Mouse (Mus musculus) stomach, embryonic 16.5 days (tissue): ENCODE results near the gene Fam205a1. TPM values are rescaled to one million over a fixed set of nuclear protein-coding genes. Genes with fewer than 3 reads are reported as not detected.
A peak's percentile ranks its signal among the peaks of the same experiment; 100 is the strongest.

Experiments
- ATAC-seq: fragments of 200-750 bp; cut with Nextera tagmentation; 2 replicates; pipeline ENCODE4 v1.8.0; 2017; ENCODE audit warnings: moderate number of reproducible peaks, moderate TSS enrichment; ENCODE audit not compliant: insufficient read depth, low FRiP score
- H3K27ac ChIP-seq: fragments of 300-500 bp; sonication (generic); 2 replicates; pipeline ENCODE4 v1.5.1; 2014; ENCODE audit warnings: low read length
- H3K27me3 ChIP-seq: fragments of 300-500 bp; sonication (generic); 2 replicates; pipeline ENCODE4 v1.6.1; 2014; ENCODE audit warnings: low read length, control low read depth, mixed read lengths; ENCODE audit not compliant: control insufficient read depth, insufficient read depth
- H3K36me3 ChIP-seq: fragments of 300-500 bp; sonication (generic); 2 replicates; pipeline ENCODE4 v1.6.1; 2014; ENCODE audit warnings: low read length; ENCODE audit not compliant: control insufficient read depth, insufficient read depth
- H3K4me1 ChIP-seq: fragments of 300-500 bp; sonication (generic); 2 replicates; pipeline ENCODE4 v1.6.1; 2014; ENCODE audit warnings: low read length, control low read depth, mixed read lengths; ENCODE audit not compliant: control insufficient read depth, insufficient read depth
- H3K4me2 ChIP-seq: fragments of 300-500 bp; sonication (generic); 2 replicates; pipeline ENCODE4 v1.6.1; 2014; ENCODE audit warnings: low read depth, low read length, mixed read lengths
- H3K4me3 ChIP-seq: fragments of 300-500 bp; sonication (generic); replicated peaks from 2 replicates; pipeline ENCODE4 v1.5.1; 2014; ENCODE audit warnings: mild to moderate bottlenecking, low read length
- H3K9ac ChIP-seq: fragments of 300-500 bp; sonication (generic); 2 replicates; pipeline ENCODE4 v1.6.1; 2014; ENCODE audit warnings: low read length
- H3K9me3 ChIP-seq: fragments of 300-500 bp; sonication (generic); replicated peaks from 2 replicates; pipeline ENCODE4 v1.6.1; 2016; ENCODE audit warnings: low read length, control low read depth; ENCODE audit not compliant: control insufficient read depth
- WGBS: fragments of 180-500 bp; shearing (Covaris S2); extraction: QIAGEN DNeasy Blood & Tissue Kit; methylation state at CpG from one replicate; pipeline ENCODE4 v1.1.7; 2014; 5-methylcytosine and 5-hydroxymethylcytosine counted together
- polyA plus RNA-seq: library from polyadenylated mRNA; unstranded; fragments of >200 nt; fragmentation: Nextera tagmentation; extraction: Ambion mirVana; gene quantifications from 2 replicates; pipeline ENCODE4 v1.2.1, GENCODE M21; 2015

Gene Fam205a1
- polyA plus RNA-seq, 1 experiment from 2014 or later = 0.04 TPM

DNA sequence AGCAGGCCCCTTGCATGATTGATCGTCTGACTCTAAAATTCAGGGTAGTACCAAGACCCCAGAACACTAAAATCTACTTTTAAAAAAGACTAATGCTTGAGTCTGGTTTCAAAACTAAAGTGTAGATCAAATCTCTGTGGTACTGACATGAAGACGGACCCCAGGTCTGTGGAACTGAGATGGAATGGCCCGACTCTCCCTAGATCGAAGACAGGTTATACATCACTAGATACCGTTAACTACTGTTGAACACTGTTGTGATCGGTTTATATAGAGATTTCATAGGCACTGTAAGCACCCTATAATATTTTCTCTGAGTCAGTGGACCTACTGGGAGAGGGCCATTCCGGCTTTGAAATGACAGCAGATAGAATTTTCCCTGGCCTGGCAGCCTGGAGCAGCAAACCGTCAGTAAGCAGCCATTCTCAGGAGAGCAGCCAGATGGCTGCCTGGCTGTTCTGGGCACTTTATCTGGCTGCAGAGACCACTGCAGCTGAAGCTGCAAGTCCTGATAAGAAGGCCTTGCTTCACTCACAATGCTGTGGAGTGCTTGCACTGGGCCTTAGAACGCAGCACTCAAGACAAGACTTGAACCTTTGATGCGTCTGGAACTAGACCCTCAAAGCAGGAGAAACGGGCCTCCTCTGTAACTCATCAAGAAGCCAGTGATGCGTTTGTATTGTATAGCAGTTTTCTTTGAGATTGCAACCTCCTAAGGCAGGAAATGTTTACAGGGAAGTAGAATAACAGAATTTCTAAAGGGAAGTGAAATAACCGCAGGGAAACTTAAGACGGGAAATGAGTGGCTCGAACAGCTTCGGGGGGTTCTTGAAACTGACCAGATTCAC is 26.4 kb upstream of the Fam205a1 start:
- no peak overlapping the region for H3K9ac ChIP-seq
- H3K4me1 ChIP-seq = no peaks in the 10 kb centered on the region
- H3K4me3 ChIP-seq = no peak overlapping the region
- no peak overlapping the region for H3K4me2 ChIP-seq
- no peaks in the 10 kb centered on the region for H3K27me3 ChIP-seq
- H3K27ac ChIP-seq = no peak overlapping the region
- H3K36me3 ChIP-seq = no peaks in the 10 kb centered on the region
- ATAC-seq = 0 out of 2 replicates have a peak, but pooled peaks have one; percentile 58
- H3K9me3 ChIP-seq = no peaks in the 10 kb centered on the region
- 69% methylated on average over 16 of the region's 16 CpGs for WGBS

GRCm38 (mm10) chr4:42877657-42878056 is 24.0 kb upstream of the Fam205a1 start:
- H3K4me1 ChIP-seq = no peaks in the 10 kb centered on the region
- no peak overlapping the region for H3K4me3 ChIP-seq
- H3K36me3 ChIP-seq = no peaks in the 10 kb centered on the region
- H3K9ac ChIP-seq = no peak overlapping the region
- no peaks in the 10 kb centered on the region for H3K27me3 ChIP-seq
- WGBS = 75% methylated on average over 2 of the region's 2 CpGs
- H3K27ac ChIP-seq = no peak overlapping the region
- H3K9me3 ChIP-seq = no peaks in the 10 kb centered on the region
- no peak overlapping the region for H3K4me2 ChIP-seq
- no peak for ATAC-seq

- H3K27ac ChIP-seq = no peak overlapping the region
- WGBS = 29% methylated on average over 5 of the region's 5 CpGs
- H3K4me3 ChIP-seq = no peak overlapping the region
- H3K36me3 ChIP-seq = no peaks in the 10 kb centered on the region
- H3K27me3 ChIP-seq = no peaks in the 10 kb centered on the region
- no peak overlapping the region for H3K9ac ChIP-seq
- peak; percentile 68; the same call in 1 of the 2 replicates for ATAC-seq
- H3K4me1 ChIP-seq = no peaks in the 10 kb centered on the region
- H3K4me2 ChIP-seq = no peak overlapping the region
- H3K9me3 ChIP-seq = no peaks in the 10 kb centered on the region
Measured at GRCm38 (mm10) chr4:42876586-42877291, 23.1 kb upstream of the Fam205a1 start.

GRCm38 (mm10) chr4:42874134-42874533 is 20.4 kb upstream of the Fam205a1 start, which contains the start of gene Fam205c:
Fam205c (minus strand) TSS chr4:42874234.
- Histone ChIP-seq H3K27ac (no peak within 1 kb of the TSS), H3K4me3 (no peak within 1 kb of the TSS), H3K9ac (no peak within 1 kb of the TSS), H3K9me3 (no peaks in the 10 kb centered on the region), H3K27me3 (no peaks in the 10 kb centered on the region), H3K4me1 (no peaks in the 10 kb centered on the region), H3K4me2 (no peak within 1 kb of the TSS), H3K36me3 (no peaks in the 10 kb centered on the region)
- no peak for ATAC-seq
- 82% methylated on average over 7 of the region's 7 CpGs for WGBS

DNA sequence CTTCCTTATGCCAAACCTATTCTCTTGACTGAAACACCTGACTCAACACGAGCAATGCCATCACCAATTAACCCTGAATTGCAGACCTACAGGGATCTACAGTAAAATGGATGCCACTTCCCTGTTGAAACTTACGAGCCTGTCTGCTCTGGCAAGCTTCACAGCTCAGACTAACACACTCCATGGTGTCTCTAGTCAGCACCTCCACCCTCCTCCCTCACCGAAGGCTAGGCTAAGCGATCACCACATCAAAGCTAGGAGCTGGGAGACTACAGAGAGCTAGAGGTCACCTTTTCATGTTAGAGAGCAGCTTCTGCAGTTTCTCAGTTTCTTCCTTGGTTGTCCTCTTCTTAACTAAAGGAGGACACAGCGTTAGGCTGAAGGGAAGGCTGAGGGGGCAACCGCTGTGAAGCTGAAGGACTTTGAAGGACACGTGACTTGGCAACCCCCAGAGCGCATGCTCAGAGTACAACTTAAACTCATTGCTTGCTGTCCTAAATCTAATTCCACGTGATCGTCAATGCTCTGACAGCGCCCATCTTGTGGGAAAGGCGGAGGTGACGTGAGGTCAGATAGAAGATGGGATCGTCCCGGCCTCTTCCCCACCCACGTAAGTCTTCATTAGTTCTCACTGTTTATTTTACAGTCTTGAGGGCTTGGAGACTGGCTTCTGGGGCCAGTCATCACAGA is 19.2 kb upstream of the Fam205a1 start:
- WGBS = 66% methylated on average over 16 of the region's 16 CpGs
- Histone ChIP-seq H3K27me3 (no peaks in the 10 kb centered on the region), H3K27ac (no peak overlapping the region), H3K9me3 (no peaks in the 10 kb centered on the region), H3K4me3 (no peak overlapping the region), H3K4me1 (no peaks in the 10 kb centered on the region), H3K4me2 (no peak overlapping the region), H3K9ac (no peak overlapping the region), H3K36me3 (no peaks in the 10 kb centered on the region)
- no peak for ATAC-seq

GRCm38 (mm10) chr4:42872151-42872550 is 18.5 kb upstream of the Fam205a1 start:
- Histone ChIP-seq H3K4me3 (no peak overlapping the region), H3K27ac (no peak overlapping the region), H3K4me2 (no peak overlapping the region), H3K36me3 (no peaks in the 10 kb centered on the region), H3K4me1 (peaks cover 6% of the 10 kb centered on the region; the same call in 1 of the 2 replicates), H3K9me3 (no peaks in the 10 kb centered on the region), H3K9ac (no peak overlapping the region), H3K27me3 (no peaks in the 10 kb centered on the region)
- 91% methylated on average over 7 of the region's 7 CpGs for WGBS
- no peak for ATAC-seq

DNA sequence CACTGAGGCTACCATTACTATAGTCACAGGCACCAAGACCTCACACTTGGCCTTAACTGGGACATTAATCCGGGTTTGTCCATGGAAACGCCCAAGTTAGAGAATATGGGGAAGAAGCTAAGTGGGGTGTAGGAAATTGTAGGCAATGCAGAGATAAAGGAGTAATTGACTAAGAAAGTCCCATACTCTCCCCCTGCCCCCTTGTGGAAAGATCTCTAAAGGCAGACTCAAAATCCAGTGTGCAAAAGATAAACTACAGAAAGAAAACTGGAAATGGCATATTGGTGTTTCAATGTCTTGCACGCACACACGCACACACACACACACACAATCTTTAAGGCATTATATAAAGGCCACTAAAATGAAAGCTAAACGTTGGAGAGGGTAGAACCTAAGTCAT is 17.1 kb upstream of the Fam205a1 start:
- 77% methylated on average over 5 of the region's 5 CpGs for WGBS

GRCm38 (mm10) chr4:42868193-42868592 is 14.5 kb upstream of the Fam205a1 start:
- H3K9me3 ChIP-seq = no peaks in the 10 kb centered on the region
- no peak overlapping the region for H3K9ac ChIP-seq
- H3K4me2 ChIP-seq = no peak overlapping the region
- H3K27ac ChIP-seq = no peak overlapping the region
- H3K27me3 ChIP-seq = no peaks in the 10 kb centered on the region
- WGBS = 80% methylated on average over 5 of the region's 5 CpGs
- no peak overlapping the region for H3K4me3 ChIP-seq
- H3K4me1 ChIP-seq = peaks cover 6% of the 10 kb centered on the region; the same call in 1 of the 2 replicates
- no peaks in the 10 kb centered on the region for H3K36me3 ChIP-seq
- no peak for ATAC-seq

More for the DNA sequence above, 17.1 kb upstream of the Fam205a1 start:
- peaks cover 6% of the 10 kb centered on the region; the same call in 1 of the 2 replicates for H3K4me1 ChIP-seq
- no peaks in the 10 kb centered on the region for H3K36me3 ChIP-seq
- H3K9ac ChIP-seq = no peak overlapping the region
- no peak overlapping the region for H3K4me3 ChIP-seq
- H3K27me3 ChIP-seq = no peaks in the 10 kb centered on the region
- H3K4me2 ChIP-seq = no peak overlapping the region
- ATAC-seq = no peak
- no peaks in the 10 kb centered on the region for H3K9me3 ChIP-seq
- no peak overlapping the region for H3K27ac ChIP-seq
